Mouse (Mus musculus) cerebellum, adult 9-10 months (tissue): ENCODE data around the gene Hlcs.

Source experiments
- DNase-seq: peaks from one replicate; pipeline ENCODE4 v3.0.0; 2022

Gene Hlcs

GRCm38 (mm10) chr16:94246058-94246784 is 67.2 kb downstream of the Hlcs start:
- no peak for DNase-seq

DNA sequence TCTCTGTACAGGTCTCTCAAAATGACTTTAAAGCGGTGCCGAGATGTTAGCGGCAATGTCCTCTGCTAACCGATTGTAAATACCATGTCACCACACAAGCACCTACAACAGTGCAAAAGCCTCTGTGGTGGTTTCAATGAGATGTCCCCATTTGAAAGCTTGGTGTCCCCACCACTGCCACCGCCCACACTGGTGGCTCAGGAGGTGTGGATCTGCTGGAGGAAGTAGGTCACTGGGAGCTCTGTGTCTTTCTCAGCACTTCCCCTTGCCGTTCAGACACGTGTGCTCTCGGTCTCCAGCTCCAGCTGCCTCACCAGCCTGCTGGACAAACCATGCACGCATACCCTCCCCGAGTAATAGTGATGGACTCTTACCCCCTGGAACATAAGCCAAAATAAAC is 72.2 kb downstream of the Hlcs start:
- no peak for DNase-seq

DNA sequence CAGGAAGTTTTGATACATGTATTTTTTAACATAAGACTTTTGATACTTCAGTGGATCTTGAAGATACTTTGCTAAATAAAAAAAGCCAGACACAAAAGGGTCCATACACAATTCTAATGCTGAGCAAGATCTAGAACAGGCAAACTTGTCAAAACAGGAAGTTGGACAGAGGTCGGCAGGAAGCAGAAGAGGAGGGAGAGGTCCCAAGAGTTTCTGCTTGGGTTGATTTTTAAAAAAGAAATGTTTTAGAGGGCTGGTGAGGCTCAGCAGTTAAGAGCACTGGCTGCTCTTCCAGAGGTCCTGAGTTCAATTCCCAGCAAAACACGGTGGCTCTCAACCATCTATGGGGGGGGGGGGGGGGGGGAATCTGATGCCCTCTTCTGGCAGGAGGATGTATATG is 73.2 kb downstream of the Hlcs start:
- DNase-seq, result no peak

DNA sequence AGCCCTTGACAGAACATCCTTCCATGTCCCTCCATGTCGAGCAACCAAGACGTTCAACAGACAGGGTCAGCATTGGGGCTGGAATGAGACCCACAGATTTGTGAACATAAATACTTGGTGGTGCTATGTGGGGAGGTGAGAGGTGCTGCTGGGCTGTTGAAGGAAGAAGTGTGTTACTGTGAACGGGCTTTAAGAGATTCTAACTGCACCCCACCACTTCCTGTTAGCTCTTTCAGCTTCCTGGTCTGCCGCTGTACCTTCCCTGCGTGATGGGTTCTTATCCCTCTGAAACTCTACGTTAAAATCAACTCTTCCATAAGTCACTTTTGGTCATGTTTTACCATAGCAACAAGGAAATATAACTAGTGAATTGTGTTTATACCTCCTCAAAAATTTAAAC is 73.8 kb downstream of the Hlcs start:
- no peak for DNase-seq

- DNase-seq, result no peak
These were observed 74.2 kb downstream of the Hlcs start for GRCm38 (mm10) chr16:94239146-94239545.

GRCm38 (mm10) chr16:94237130-94237484 is 76.3 kb downstream of the Hlcs start:
- no peak for DNase-seq

- no peak for DNase-seq
These were observed 76.9 kb downstream of the Hlcs start for GRCm38 (mm10) chr16:94236226-94237129.

GRCm38 (mm10) chr16:94235718-94236117 is 77.7 kb downstream of the Hlcs start:
- DNase-seq, result no peak

DNA sequence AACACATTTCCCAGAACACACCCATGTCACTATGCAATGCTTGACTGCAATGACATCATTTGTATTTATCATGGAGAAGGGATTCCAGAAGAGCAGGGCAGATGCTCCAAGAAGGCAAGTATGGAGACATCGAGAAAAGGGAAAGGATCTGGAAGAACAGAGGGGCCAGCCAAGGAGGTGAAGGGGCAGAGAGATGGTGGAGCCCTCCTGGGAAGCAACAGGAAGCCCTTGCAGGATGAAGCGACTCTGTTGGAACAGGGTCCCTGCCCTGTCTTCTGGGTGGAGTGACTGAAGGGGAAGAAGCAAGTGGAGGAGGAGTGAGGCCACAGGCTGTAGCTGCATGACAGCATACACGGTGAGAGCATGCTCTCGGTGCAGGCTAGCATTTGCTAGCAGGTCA is 79.2 kb downstream of the Hlcs start:
- no peak for DNase-seq

DNA sequence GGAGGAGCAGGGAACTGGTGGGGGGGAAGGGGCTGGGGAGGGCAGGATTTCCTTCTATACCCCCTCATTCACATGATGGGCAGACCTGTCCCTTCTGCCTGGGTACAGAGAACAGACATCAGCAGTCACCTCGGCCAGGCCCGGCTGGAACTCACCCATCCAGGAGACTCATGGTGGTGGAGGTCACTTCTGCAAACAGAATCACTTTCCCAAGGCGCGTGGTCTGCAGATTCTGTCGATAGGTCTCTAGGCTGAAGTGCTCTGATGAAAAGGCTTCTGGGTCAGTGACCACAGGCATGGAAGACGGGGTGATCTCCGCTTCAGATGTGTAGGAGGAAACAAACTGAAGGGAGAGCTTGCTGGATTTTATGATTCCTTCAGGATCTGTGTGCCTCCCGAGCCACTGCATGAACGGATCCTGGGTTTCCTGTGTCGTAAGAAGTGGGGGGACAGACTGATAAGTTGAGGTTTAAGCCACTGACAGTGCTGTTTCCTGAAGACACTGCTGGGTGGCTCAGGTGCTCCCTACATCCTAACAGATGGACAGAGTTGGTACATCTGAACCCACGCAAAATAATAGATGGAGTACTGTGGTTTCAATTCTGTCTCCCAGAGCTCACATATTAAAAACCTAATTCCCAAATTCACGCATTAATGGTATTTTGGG is 82.3 kb downstream of the Hlcs start:
- DNase-seq, result no peak

- DNase-seq, result no peak
These were observed 82.9 kb downstream of the Hlcs start for GRCm38 (mm10) chr16:94230499-94230898.

- no peak for DNase-seq
These were observed 83.5 kb downstream of the Hlcs start for GRCm38 (mm10) chr16:94229890-94230289.

GRCm38 (mm10) chr16:94228858-94229555 is 84.4 kb downstream of the Hlcs start:
- no peak for DNase-seq

DNA sequence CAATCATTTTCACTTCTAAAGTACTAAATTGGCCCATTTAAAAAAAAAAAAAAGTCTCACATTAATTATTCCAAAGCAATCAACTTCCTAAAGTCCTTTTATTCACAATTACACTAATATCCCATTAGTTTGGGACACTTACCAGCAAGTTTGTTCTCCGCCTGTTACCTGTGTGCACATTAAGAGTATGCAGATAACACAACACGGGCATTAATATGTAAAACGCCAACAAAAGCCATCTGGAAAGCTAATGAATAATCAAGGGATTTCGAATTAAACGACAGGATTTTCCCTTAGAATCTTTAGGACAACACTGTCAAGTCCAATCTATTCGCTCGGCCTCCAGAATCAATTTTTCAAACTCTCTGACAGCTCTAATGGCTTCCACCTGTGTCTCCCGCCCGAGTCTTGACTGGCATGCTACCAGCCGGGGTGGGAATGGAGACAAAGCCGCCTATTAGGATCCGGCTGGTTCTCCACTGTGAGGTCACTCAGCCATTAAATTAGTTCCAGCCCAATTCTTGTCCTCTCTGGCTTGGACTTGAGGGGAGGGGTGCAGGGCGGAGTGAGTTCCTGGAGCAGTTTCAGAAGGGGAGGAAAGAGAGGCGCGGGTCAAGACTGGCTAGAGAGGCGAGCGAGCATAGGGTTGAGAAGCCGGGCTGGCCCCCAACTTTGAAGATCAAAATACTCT is 85.9 kb downstream of the Hlcs start:
- peak; percentile 79 for DNase-seq

GRCm38 (mm10) chr16:94223363-94223720 is 90.0 kb downstream of the Hlcs start:
- no peak for DNase-seq

GRCm38 (mm10) chr16:94222646-94223362 is 90.6 kb downstream of the Hlcs start:
- no peak for DNase-seq

GRCm38 (mm10) chr16:94210689-94211357 is 102.5 kb downstream of the Hlcs start:
- DNase-seq, result no peak

DNA sequence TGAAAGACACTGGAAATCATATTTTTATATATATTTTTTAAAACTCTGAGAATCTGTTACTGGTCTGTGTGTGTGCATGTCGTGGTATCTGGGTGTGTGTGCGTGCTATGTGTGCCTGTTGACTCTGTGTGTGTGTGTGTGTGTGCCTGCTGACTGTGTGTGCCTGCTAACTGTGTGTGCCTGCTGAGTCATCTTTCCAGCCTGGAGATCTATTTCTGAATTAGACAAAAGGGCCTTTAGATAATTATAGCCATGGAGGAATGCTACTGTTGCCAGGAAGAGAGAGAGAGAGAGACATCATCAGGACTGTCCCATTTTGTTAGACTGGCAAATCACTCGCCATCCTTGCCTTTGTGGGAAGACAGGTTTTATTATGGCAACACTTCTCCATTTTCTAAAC is 103.7 kb downstream of the Hlcs start:
- peak; percentile 36 for DNase-seq

GRCm38 (mm10) chr16:94208826-94209225 is 104.5 kb downstream of the Hlcs start:
- no peak for DNase-seq

- no peak for DNase-seq
These were observed 105.2 kb downstream of the Hlcs start for GRCm38 (mm10) chr16:94208152-94208551.
